Mouse (Mus musculus) T-helper 1 cell (primary cell): Measurements from ENCODE around the gene Acly.

ENCODE experiments used
- in situ Hi-C: fragments of 300-600 bp; cut with MboI, MseI; formaldehyde crosslinking; loops from one replicate; pipeline ENCODE4 v1.15.1; 2025; ENCODE audit warnings: high pct_unique_total_duplicates

Acly gene

GRCm38 (mm10) chr11:100527458-100528374 is at the start of gene Acly:
Gene Acly, minus strand, starts transcription at chr11:100528000.
- in situ Hi-C loops = no loop called here

DNA sequence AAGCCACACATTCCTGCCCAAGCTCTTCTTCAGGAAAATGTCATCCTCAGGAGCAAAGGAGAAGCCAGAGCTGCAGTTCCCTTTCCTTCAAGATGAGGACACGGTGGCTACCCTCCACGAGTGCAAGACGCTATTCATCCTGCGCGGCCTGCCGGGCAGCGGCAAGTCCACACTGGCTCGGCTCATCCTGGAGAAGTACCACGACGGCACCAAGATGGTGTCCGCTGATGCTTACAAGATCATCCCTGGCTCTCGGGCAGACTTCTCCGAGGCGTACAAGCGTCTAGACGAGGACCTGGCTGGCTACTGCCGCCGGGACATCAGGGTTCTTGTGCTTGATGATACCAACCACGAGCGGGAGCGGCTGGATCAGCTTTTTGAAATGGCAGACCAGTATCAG is 48.5 kb upstream of the Acly start:
- in situ Hi-C loops = no loop called here

- in situ Hi-C loops = no loop called here
Observed at GRCm38 (mm10) chr11:100575484-100575855, 47.7 kb upstream of the Acly start.

- in situ Hi-C loops = no loop called here
Observed at GRCm38 (mm10) chr11:100574708-100575483, 47.1 kb upstream of the Acly start, which contains the start of gene Cnp. Gene Cnp, plus strand, starts transcription at chr11:100574904.

GRCm38 (mm10) chr11:100574188-100574587 is 46.4 kb upstream of the Acly start:
- in situ Hi-C loops = no loop called here

- in situ Hi-C loops = no loop called here
Observed at GRCm38 (mm10) chr11:100571202-100571567, 43.4 kb upstream of the Acly start.

DNA sequence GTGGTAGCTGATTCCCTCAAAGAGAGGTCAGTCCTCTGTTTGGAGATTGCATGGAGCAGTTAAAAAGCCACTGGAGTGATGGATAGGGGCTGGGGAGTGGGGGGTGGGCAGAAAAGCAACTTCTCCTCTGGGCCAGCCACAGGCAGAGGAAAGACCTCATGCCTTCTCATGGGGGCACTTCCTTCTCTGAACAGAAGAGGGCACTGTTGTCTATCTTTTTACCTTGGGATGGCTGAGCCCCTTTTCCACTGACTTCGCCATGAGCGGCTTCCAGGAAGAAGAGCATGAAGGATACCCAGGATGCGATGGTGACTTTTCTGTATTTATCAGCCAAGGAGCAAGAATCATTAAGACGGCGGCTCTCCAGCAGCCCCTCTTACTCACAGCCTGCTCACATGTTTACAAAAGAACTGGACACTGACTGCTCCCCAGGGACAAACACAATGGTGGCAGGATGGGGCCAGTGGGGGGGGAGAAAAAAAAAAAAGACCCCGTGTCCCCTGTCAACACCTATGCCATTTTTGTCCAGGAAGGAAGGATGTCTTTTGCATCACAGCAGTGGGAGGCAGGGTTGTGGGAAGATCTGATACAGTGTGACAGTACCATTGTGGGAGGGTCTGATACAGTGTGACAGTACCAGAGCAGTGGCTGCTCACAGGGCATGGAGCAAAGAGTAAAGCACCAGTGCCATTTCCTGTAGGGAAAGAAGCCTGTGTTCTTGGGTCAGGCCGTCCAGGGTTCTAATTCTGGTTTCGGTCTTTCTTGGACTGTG is 42.8 kb upstream of the Acly start:
- in situ Hi-C loops = no loop called here

DNA sequence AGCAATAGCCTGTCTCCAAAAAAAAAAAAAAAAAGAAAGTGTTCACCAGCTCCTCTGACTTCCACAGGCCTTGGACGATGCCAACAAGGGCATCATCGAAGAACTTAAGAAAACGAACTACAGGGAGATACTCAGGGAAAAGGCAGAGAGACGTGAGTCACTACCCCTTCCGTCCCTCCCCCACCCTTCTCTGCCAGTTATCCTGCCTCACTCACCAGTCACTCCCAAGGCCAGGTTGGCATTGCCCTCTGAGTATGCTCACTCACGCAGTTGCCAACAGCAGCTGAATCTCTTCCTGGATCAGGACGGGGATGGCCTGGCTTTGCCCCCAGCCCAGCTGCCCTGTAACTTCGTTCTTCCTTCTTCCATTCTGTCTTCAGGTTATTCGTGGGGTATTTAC is 42.0 kb upstream of the Acly start:
- in situ Hi-C loops = loop anchor here (5.0 to 10.0 kb wide), 3 partner anchors 73 to 395 kb away; no protein-coding TSS in a partner anchor

- in situ Hi-C loops = loop anchor here (5.0 to 10.0 kb wide), 3 partner anchors 74 to 396 kb away; no protein-coding TSS in a partner anchor
Observed at GRCm38 (mm10) chr11:100568692-100569091, 40.9 kb upstream of the Acly start.

GRCm38 (mm10) chr11:100567815-100568245 is 40.0 kb upstream of the Acly start:
- in situ Hi-C loops = loop anchor here (5.0 to 10.0 kb wide), 3 partner anchors 74 to 397 kb away; no protein-coding TSS in a partner anchor

- in situ Hi-C loops = loop anchor here (5.0 to 10.0 kb wide), 3 partner anchors 75 to 398 kb away; no protein-coding TSS in a partner anchor
Observed at GRCm38 (mm10) chr11:100567229-100567628, 39.4 kb upstream of the Acly start.

GRCm38 (mm10) chr11:100564703-100565102 is 36.9 kb upstream of the Acly start:
- in situ Hi-C loops = loop anchor here (5.0 to 10.0 kb wide), 3 partner anchors 78 to 400 kb away; no protein-coding TSS in a partner anchor

GRCm38 (mm10) chr11:100564297-100564696 is 36.5 kb upstream of the Acly start:
- in situ Hi-C loops = loop anchor here (10.0 kb wide), 1 partner anchor 401 kb away; no protein-coding TSS in a partner anchor

- in situ Hi-C loops = loop anchor here (10.0 kb wide), 1 partner anchor 403 kb away; no protein-coding TSS in a partner anchor
Observed at GRCm38 (mm10) chr11:100561748-100562147, 33.9 kb upstream of the Acly start.

DNA sequence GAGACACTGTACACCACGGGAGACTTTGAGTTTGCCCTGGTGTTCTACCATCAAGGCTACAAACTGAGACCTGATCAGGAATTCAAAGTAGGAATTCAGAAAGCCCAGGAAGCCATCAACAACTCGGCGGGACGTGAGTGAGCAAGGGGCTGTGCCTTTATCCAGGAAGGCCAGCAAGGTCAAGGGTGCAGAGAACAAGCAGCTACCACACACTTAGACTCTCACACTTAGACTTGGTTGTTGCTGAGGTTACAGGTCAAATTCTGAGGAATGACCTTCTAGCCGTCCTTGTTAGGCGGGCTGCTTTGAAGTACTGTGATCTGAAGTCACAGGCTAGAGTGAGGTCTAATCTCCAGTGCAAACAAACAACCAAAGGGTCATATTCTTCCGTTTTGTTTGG is 31.7 kb upstream of the Acly start:
- in situ Hi-C loops = no loop called here

DNA sequence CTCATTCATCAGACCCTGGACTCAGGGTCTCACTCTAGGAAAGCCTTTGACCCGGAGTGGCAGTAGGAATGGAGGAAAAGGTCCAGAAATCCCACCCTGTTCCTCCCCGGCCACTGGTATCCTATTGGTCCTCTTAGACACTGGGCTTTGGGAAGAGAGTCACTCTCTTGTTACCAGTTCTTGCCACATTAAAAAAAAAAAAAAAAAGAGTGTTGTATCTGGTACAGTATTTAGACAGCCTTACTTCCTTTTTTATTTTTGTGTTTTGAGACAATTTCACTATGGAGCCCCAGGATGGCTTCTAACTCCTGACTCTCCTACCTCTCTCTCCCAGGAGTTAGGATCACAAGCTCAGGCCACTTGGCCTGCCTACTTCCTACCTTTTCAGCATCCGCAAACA is 29.8 kb upstream of the Acly start:
- in situ Hi-C loops = no loop called here

DNA sequence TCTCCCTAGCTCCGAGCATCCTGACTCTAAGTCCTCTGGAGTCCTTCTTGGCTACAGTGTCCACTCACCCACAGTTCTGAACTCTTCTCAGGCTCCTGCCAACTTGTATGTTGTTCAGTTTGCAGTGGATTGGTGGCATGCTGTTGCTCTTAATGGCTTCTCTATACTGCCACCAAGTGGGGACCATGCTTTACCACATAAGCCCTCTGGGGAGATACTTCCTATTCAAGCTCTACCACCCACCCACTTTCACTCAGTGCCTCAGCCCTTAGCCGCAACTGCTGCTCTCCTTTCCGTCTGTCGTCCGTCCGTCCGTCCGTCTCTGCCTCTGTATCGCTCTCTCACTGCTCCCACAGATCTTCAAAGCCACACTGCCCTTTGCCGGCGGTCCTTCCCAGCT is 27.8 kb upstream of the Acly start:
- in situ Hi-C loops = no loop called here

GRCm38 (mm10) chr11:100552842-100553241 is 25.0 kb upstream of the Acly start:
- in situ Hi-C loops = no loop called here

- in situ Hi-C loops = no loop called here
Observed at GRCm38 (mm10) chr11:100550101-100550500, 22.3 kb upstream of the Acly start.

- in situ Hi-C loops = no loop called here
Observed at GRCm38 (mm10) chr11:100549466-100549865, 21.7 kb upstream of the Acly start.

- in situ Hi-C loops = no loop called here
Observed at GRCm38 (mm10) chr11:100548141-100548540, 20.3 kb upstream of the Acly start.
